Mouse (Mus musculus) C2C12 (cell line): ENCODE results near the gene Tbc1d1.

ENCODE experiments used
- CEBPB ChIP-seq: IDR thresholded peaks from one replicate; pipeline ENCODE4 v1.6.1; 2011; ENCODE audit warnings: low read depth, mild to moderate bottlenecking, control low read depth, moderate library complexity
- CTCF ChIP-seq: IDR thresholded peaks from one replicate; pipeline ENCODE4 v1.5.1; 2011; ENCODE audit not compliant: control insufficient read depth, insufficient read depth, insufficient read length
- MYOG ChIP-seq: IDR thresholded peaks from one replicate; pipeline ENCODE4 v1.6.1; 2011; ENCODE audit not compliant: control insufficient read depth, insufficient read length; ENCODE audit errors: extremely low read depth
- USF1 ChIP-seq: IDR thresholded peaks from one replicate; pipeline ENCODE4 v1.6.1; 2011; ENCODE audit warnings: low read depth, mild to moderate bottlenecking, control low read depth, moderate library complexity

- TF ChIP-seq CTCF (no peak), USF1 (no peak), CEBPB (no peak), MYOG (no peak)
Observed at GRCm38 (mm10) chr5:64296328-64296727, 140.2 kb downstream of the Tbc1d1 start.
